Mouse (Mus musculus) MEL (cell line): ENCODE measurements around the gene Fam167b. TPM values are rescaled to one million over a fixed set of nuclear protein-coding genes. Genes with fewer than 3 reads are reported as not detected.

Experiments
- DNase-seq: peaks from one replicate; pipeline ENCODE4 v3.0.0; 2011; ENCODE audit warnings: low read depth, low spot score
- H3K27ac ChIP-seq: 2 replicates; pipeline ENCODE4 v1.5.1; 2012; ENCODE audit warnings: low read depth, mild to moderate bottlenecking, control low read depth, low read length, moderate library complexity; ENCODE audit not compliant: control insufficient read depth
- H3K27me3 ChIP-seq, 2 experiments: fragments of 150-350 bp in 1 of 2; sonication (generic) in 1 of 2; 2 replicates each; pipeline ENCODE4 v1.6.1; 2012; ENCODE audit warnings: low read length in 2 of 2, mild to moderate bottlenecking in 2 of 2, improper control_type of control experiment in 1 of 2, moderate library complexity in 1 of 2; ENCODE audit not compliant: insufficient read depth in 2 of 2, control insufficient read depth in 1 of 2
- H3K36me3 ChIP-seq, 2 experiments: 2 replicates each; pipeline ENCODE4 v1.6.1; 2012 to 2014; ENCODE audit warnings: low read length in 2 of 2, improper control_type of control experiment in 1 of 2, inconsistent platforms in 1 of 2, mild to moderate bottlenecking in 1 of 2; ENCODE audit not compliant: insufficient read depth in 2 of 2, control insufficient read depth in 1 of 2
- H3K4me1 ChIP-seq, 2 experiments: fragments of 150-350 bp in 1 of 2; sonication (generic) in 1 of 2; 2 replicates each; pipeline ENCODE4 v1.6.1; 2012; ENCODE audit warnings: low read length in 2 of 2, improper control_type of control experiment in 1 of 2, mild to moderate bottlenecking in 1 of 2; ENCODE audit not compliant: insufficient read depth in 2 of 2, control insufficient read depth in 1 of 2
- H3K4me3 ChIP-seq, 2 experiments: fragments of 150-350 bp in 1 of 2; sonication (generic) in 1 of 2; 2 replicates each; pipeline ENCODE4 v1.5.1; 2012; ENCODE audit warnings: low read depth in 2 of 2, low read length in 2 of 2, mild to moderate bottlenecking in 2 of 2, moderate library complexity in 2 of 2, control low read depth in 1 of 2, improper control_type of control experiment in 1 of 2; ENCODE audit not compliant: control insufficient read depth in 1 of 2, insufficient read depth in 1 of 2
- H3K79me2 ChIP-seq: 2 replicates; pipeline ENCODE4 v1.6.1; 2012; ENCODE audit warnings: mild to moderate bottlenecking, low read length, moderate library complexity; ENCODE audit not compliant: control insufficient read depth, poor library complexity, insufficient read depth
- H3K9ac ChIP-seq: 2 replicates; pipeline ENCODE4 v1.6.1; 2012; ENCODE audit warnings: low read depth, mild to moderate bottlenecking, control low read depth, low read length, moderate library complexity; ENCODE audit not compliant: control insufficient read depth, poor library complexity, severe bottlenecking
- H3K9me3 ChIP-seq: fragments of 150-350 bp; sonication (generic); replicated peaks from 2 replicates; pipeline ENCODE4 v1.6.1; 2012; ENCODE audit warnings: mild to moderate bottlenecking, low read length, improper control_type of control experiment, moderate library complexity; ENCODE audit not compliant: insufficient read depth
- EP300 ChIP-seq, 2 experiments: IDR thresholded peaks; 2 replicates each; pipeline ENCODE4 v1.6.1; 2011; ENCODE audit warnings: improper control_type of control experiment in 2 of 2, low read length in 2 of 2, low read depth in 1 of 2, mild to moderate bottlenecking in 1 of 2
- HCFC1 ChIP-seq: IDR thresholded peaks from 2 replicates; pipeline ENCODE4 v1.6.1; 2012; ENCODE audit warnings: low read depth, mild to moderate bottlenecking, inconsistent platforms, low read length, improper control_type of control experiment, moderate library complexity
- MAZ ChIP-seq: IDR thresholded peaks from 2 replicates; pipeline ENCODE4 v1.6.1; 2012; ENCODE audit warnings: low read depth, mild to moderate bottlenecking, inconsistent platforms, low read length, improper control_type of control experiment
- NELFE ChIP-seq: IDR thresholded peaks from 2 replicates; pipeline ENCODE4 v1.6.1; 2011; ENCODE audit warnings: low read depth, low read length, improper control_type of control experiment
- POLR2AphosphoS2 ChIP-seq: IDR thresholded peaks from 2 replicates; pipeline ENCODE4 v1.6.1; 2011; ENCODE audit warnings: low read length, improper control_type of control experiment
- POLR2AphosphoS5 ChIP-seq: IDR thresholded peaks from 2 replicates; pipeline ENCODE4 v1.6.1; 2012; ENCODE audit warnings: low read depth, borderline replicate concordance, mild to moderate bottlenecking, inconsistent platforms, low read length, moderate library complexity, mixed read lengths
- SMC3 ChIP-seq: IDR thresholded peaks from 2 replicates; pipeline ENCODE4 v1.6.1; 2011; ENCODE audit warnings: low read depth, low read length, improper control_type of control experiment
- TAL1 ChIP-seq: IDR thresholded peaks from 2 replicates; pipeline ENCODE4 v1.6.1; 2012; ENCODE audit warnings: mild to moderate bottlenecking, inconsistent platforms, low read length, moderate library complexity, mixed read lengths
- TBP ChIP-seq: IDR thresholded peaks from 2 replicates; pipeline ENCODE4 v1.8.0; 2011; ENCODE audit warnings: low read depth, low read length, improper control_type of control experiment
- UBTF ChIP-seq: IDR thresholded peaks from 2 replicates; pipeline ENCODE4 v1.6.1; 2012; ENCODE audit warnings: low read depth, mild to moderate bottlenecking, inconsistent platforms, low read length, improper control_type of control experiment, moderate library complexity, borderline replicate concordance; ENCODE audit not compliant: insufficient read depth
- ZMIZ1 ChIP-seq: IDR thresholded peaks from 2 replicates; pipeline ENCODE4 v1.6.1; 2012; ENCODE audit warnings: low read depth, mild to moderate bottlenecking, inconsistent platforms, low read length, improper control_type of control experiment, moderate library complexity
- polyA plus RNA-seq, 2 experiments: library from polyadenylated mRNA; stranded (reverse) in 1 of 2; unstranded in 1 of 2; fragments of >175 nt in 1 of 2; fragments of >200 nt in 1 of 2; gene quantifications; 2 replicates each; pipeline versions ENCODE4 v1.2.1 to v1.2.4; 2012; ENCODE audit warnings: low replicate concordance in 2 of 2, low read depth in 1 of 2; ENCODE audit not compliant: insufficient read length in 2 of 2, insufficient read depth in 1 of 2, missing spikeins in 1 of 2
- total RNA-seq: library from RNA; depleted of rRNA; stranded (reverse); fragments of 300-350 nt; gene quantifications from 2 replicates; pipeline ENCODE4 v1.2.3, GENCODE M21; 2012

The Fam167b gene
- total and polyA plus RNA-seq, 3 experiments, result not detected

- TF ChIP-seq MAZ (peak; percentile 79; the same call in 1 of the 2 replicates), ZMIZ1 (0 out of 2 replicates have a peak, but pooled peaks have one; percentile 60), EP300 (IDR thresholded peaks at IDR 0.05; ENCODE audit: low read depth in 1 of 2, low read length in 2 of 2) (peak in 1 of 2 experiments; percentile 4; a peak in 1 of 4 replicates), NELFE (peak; percentile 94)
Measured at GRCm38 (mm10) chr4:129600233-129601158, 22.1 kb upstream of the Fam167b start, which contains the start of the genes Eif3i and Tmem234 (continued).

- Histone ChIP-seq H3K27me3 (no peaks in the 10 kb centered on the region), H3K4me1 (no peaks in the 10 kb centered on the region), H3K9me3 (no peaks in the 10 kb centered on the region), H3K9ac (no peak overlapping the region), H3K36me3 (no peaks in the 10 kb centered on the region; a peak in 1 of 4 replicates), H3K27ac (no peak overlapping the region), H3K4me3 (no peak overlapping the region), H3K79me2 (no peaks in the 10 kb centered on the region; the same call in 1 of the 2 replicates)
- DNase-seq, result no peak
- no peak for TF ChIP-seq SMC3
- peak; percentile 19; the same call in 1 of the 2 replicates for TF ChIP-seq TAL1
Measured at GRCm38 (mm10) chr4:129588865-129589264, 10.5 kb upstream of the Fam167b start.

DNA sequence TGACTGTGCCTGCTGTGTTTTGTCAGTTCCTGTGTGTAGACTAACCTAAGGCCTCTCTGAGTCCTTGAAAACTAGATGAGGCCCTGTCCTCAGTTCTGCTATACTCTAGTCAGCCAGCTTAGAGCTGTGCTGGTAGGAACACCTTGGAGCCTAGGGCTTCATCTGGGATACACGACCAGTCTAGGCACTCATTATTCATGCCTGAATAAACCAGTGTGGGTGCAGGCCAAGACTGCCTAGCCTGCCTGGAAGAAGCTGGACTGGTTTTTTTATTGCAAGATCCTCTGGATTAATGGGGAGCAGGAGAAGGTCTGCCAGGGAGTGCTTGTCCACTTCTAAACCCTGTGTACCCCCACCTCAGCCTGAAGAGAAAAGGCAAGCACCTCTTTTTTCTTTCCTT is 8.6 kb upstream of the Fam167b start:
- Histone ChIP-seq H3K9ac (no peak overlapping the region), H3K79me2 (no peaks in the 10 kb centered on the region; the same call in 1 of the 2 replicates), H3K36me3 (no peaks in the 10 kb centered on the region; a peak in 1 of 4 replicates), H3K4me3 (no peak overlapping the region), H3K9me3 (no peaks in the 10 kb centered on the region), H3K27me3 (no peaks in the 10 kb centered on the region), H3K27ac (no peak overlapping the region), H3K4me1 (0 out of 4 replicates have a peak, but pooled peaks cover 0 to 3% of the 10 kb centered on the region in 2 experiments)
- no peak for TF ChIP-seq HCFC1
- no peak for TF ChIP-seq TBP
- TF ChIP-seq NELFE, result no peak
- TF ChIP-seq POLR2AphosphoS5, result no peak
- TF ChIP-seq UBTF, result no peak
- no peak for TF ChIP-seq POLR2AphosphoS2
- DNase-seq, result no peak
